Mouse (Mus musculus): ENCODE results near the gene Gli3. TPM values are rescaled to one million over a fixed set of nuclear protein-coding genes. Genes with fewer than 3 reads are reported as not detected.

Gene Gli3
- polyA plus RNA-seq, 1 experiment from 2014 or later, result 19.4 TPM

- Histone ChIP-seq H3K27me3 (ENCODE audit: control insufficient read depth, insufficient read depth, low read length) (no peaks in the 10 kb centered on the region), H3K9ac (ENCODE audit: low read depth, low read length) (no peak overlapping the region), H3K9me3 (ENCODE audit: control insufficient read depth, low read length) (no peaks in the 10 kb centered on the region), H3K4me1 (ENCODE audit: control insufficient read depth, insufficient read depth, low read length) (peaks cover 9% of the 10 kb centered on the region; the same call in 1 of the 2 replicates), H3K4me2 (replicated peaks; ENCODE audit: low read depth, low read length) (no peak overlapping the region), H3K36me3 (ENCODE audit: control insufficient read depth, insufficient read depth, low read length) (peaks cover 2% of the 10 kb centered on the region; the same call in 1 of the 2 replicates), H3K4me3 (ENCODE audit: low read length) (no peak overlapping the region), H3K27ac (ENCODE audit: low read depth, low read length) (no peak overlapping the region)
- ATAC-seq (ENCODE audit: low FRiP score, low TSS enrichment), result no peak
- 57% methylated on average over 2 of the region's 2 CpGs for WGBS
Measured at GRCm38 (mm10) chr13:15474393-15474792, 11.4 kb downstream of the Gli3 start.

GRCm38 (mm10) chr13:15486033-15486891, 23.2 kb downstream of the Gli3 start:
- no peak overlapping the region for H3K27ac ChIP-seq (ENCODE audit: low read depth, low read length)
- H3K4me3 ChIP-seq (ENCODE audit: low read length), result no peak overlapping the region
- H3K9me3 ChIP-seq (ENCODE audit: control insufficient read depth, low read length), result no peaks in the 10 kb centered on the region
- ATAC-seq (ENCODE audit: low FRiP score, low TSS enrichment), result no peak
- H3K4me2 ChIP-seq (replicated peaks; ENCODE audit: low read depth, low read length), result no peak overlapping the region
- no peak overlapping the region for H3K9ac ChIP-seq (ENCODE audit: low read depth, low read length)
- no peaks in the 10 kb centered on the region; the same call in 1 of the 2 replicates for H3K36me3 ChIP-seq (ENCODE audit: control insufficient read depth, insufficient read depth, low read length)
- no peaks in the 10 kb centered on the region for H3K27me3 ChIP-seq (ENCODE audit: control insufficient read depth, insufficient read depth, low read length)
- 67% methylated on average over 14 of the region's 14 CpGs for WGBS
- no peaks in the 10 kb centered on the region for H3K4me1 ChIP-seq (ENCODE audit: control insufficient read depth, insufficient read depth, low read length)

- no peak overlapping the region for H3K27ac ChIP-seq (ENCODE audit: low read depth, low read length)
- H3K27me3 ChIP-seq (ENCODE audit: control insufficient read depth, insufficient read depth, low read length), result no peaks in the 10 kb centered on the region
- 19% methylated on average over 7 of the region's 7 CpGs for WGBS
- no peak overlapping the region for H3K9ac ChIP-seq (ENCODE audit: low read depth, low read length)
- H3K4me2 ChIP-seq (replicated peaks; ENCODE audit: low read depth, low read length), result no peak overlapping the region
- H3K9me3 ChIP-seq (ENCODE audit: control insufficient read depth, low read length), result no peaks in the 10 kb centered on the region
- H3K36me3 ChIP-seq (ENCODE audit: control insufficient read depth, insufficient read depth, low read length), result no peaks in the 10 kb centered on the region; the same call in 1 of the 2 replicates
- ATAC-seq (ENCODE audit: low FRiP score, low TSS enrichment), result no peak
- H3K4me1 ChIP-seq (ENCODE audit: control insufficient read depth, insufficient read depth, low read length), result no peaks in the 10 kb centered on the region
- no peak overlapping the region for H3K4me3 ChIP-seq (ENCODE audit: low read length)
Measured at GRCm38 (mm10) chr13:15487334-15487733, 24.3 kb downstream of the Gli3 start.

GRCm38 (mm10) chr13:15488065-15488464, 25.0 kb downstream of the Gli3 start:
- no peak overlapping the region for H3K4me2 ChIP-seq (replicated peaks; ENCODE audit: low read depth, low read length)
- no peak for ATAC-seq (ENCODE audit: low FRiP score, low TSS enrichment)
- 41% methylated on average over 1 of the region's 1 CpGs for WGBS
- H3K36me3 ChIP-seq (ENCODE audit: control insufficient read depth, insufficient read depth, low read length), result no peaks in the 10 kb centered on the region
- H3K4me3 ChIP-seq (ENCODE audit: low read length), result no peak overlapping the region
- H3K9ac ChIP-seq (ENCODE audit: low read depth, low read length), result no peak overlapping the region
- no peaks in the 10 kb centered on the region for H3K9me3 ChIP-seq (ENCODE audit: control insufficient read depth, low read length)
- no peaks in the 10 kb centered on the region for H3K4me1 ChIP-seq (ENCODE audit: control insufficient read depth, insufficient read depth, low read length)
- H3K27ac ChIP-seq (ENCODE audit: low read depth, low read length), result no peak overlapping the region
- no peaks in the 10 kb centered on the region for H3K27me3 ChIP-seq (ENCODE audit: control insufficient read depth, insufficient read depth, low read length)

GRCm38 (mm10) chr13:15495820-15496219, 32.8 kb downstream of the Gli3 start:
- no peak for ATAC-seq (ENCODE audit: low FRiP score, low TSS enrichment)
- no peaks in the 10 kb centered on the region for H3K4me1 ChIP-seq (ENCODE audit: control insufficient read depth, insufficient read depth, low read length)
- no peaks in the 10 kb centered on the region for H3K9me3 ChIP-seq (ENCODE audit: control insufficient read depth, low read length)
- WGBS, result 88% methylated on average over 4 of the region's 4 CpGs
- no peak overlapping the region for H3K4me2 ChIP-seq (replicated peaks; ENCODE audit: low read depth, low read length)
- no peak overlapping the region for H3K27ac ChIP-seq (ENCODE audit: low read depth, low read length)
- no peaks in the 10 kb centered on the region for H3K27me3 ChIP-seq (ENCODE audit: control insufficient read depth, insufficient read depth, low read length)
- no peak overlapping the region for H3K9ac ChIP-seq (ENCODE audit: low read depth, low read length)
- H3K4me3 ChIP-seq (ENCODE audit: low read length), result no peak overlapping the region
- H3K36me3 ChIP-seq (ENCODE audit: control insufficient read depth, insufficient read depth, low read length), result no peaks in the 10 kb centered on the region

- Histone ChIP-seq H3K36me3 (ENCODE audit: control insufficient read depth, insufficient read depth, low read length) (no peaks in the 10 kb centered on the region), H3K27me3 (ENCODE audit: control insufficient read depth, insufficient read depth, low read length) (no peaks in the 10 kb centered on the region), H3K9me3 (ENCODE audit: control insufficient read depth, low read length) (no peaks in the 10 kb centered on the region), H3K27ac (ENCODE audit: low read depth, low read length) (no peak overlapping the region), H3K4me1 (ENCODE audit: control insufficient read depth, insufficient read depth, low read length) (no peaks in the 10 kb centered on the region), H3K4me3 (ENCODE audit: low read length) (no peak overlapping the region), H3K9ac (ENCODE audit: low read depth, low read length) (no peak overlapping the region), H3K4me2 (replicated peaks; ENCODE audit: low read depth, low read length) (no peak overlapping the region)
- no peak for ATAC-seq (ENCODE audit: low FRiP score, low TSS enrichment)
- 83% methylated on average over 4 of the region's 4 CpGs for WGBS
Measured at GRCm38 (mm10) chr13:15498338-15498737, 35.3 kb downstream of the Gli3 start.

GRCm38 (mm10) chr13:15510925-15511324, 47.9 kb downstream of the Gli3 start:
- Histone ChIP-seq H3K4me1 (ENCODE audit: control insufficient read depth, insufficient read depth, low read length) (no peaks in the 10 kb centered on the region), H3K27me3 (ENCODE audit: control insufficient read depth, insufficient read depth, low read length) (no peaks in the 10 kb centered on the region), H3K9ac (ENCODE audit: low read depth, low read length) (no peak overlapping the region), H3K9me3 (ENCODE audit: control insufficient read depth, low read length) (no peaks in the 10 kb centered on the region), H3K27ac (ENCODE audit: low read depth, low read length) (no peak overlapping the region), H3K36me3 (ENCODE audit: control insufficient read depth, insufficient read depth, low read length) (no peaks in the 10 kb centered on the region), H3K4me3 (ENCODE audit: low read length) (no peak overlapping the region), H3K4me2 (replicated peaks; ENCODE audit: low read depth, low read length) (no peak overlapping the region)
- no peak for ATAC-seq (ENCODE audit: low FRiP score, low TSS enrichment)

GRCm38 (mm10) chr13:15513114-15513513, 50.1 kb downstream of the Gli3 start:
- Histone ChIP-seq H3K9ac (ENCODE audit: low read depth, low read length) (no peak overlapping the region), H3K36me3 (ENCODE audit: control insufficient read depth, insufficient read depth, low read length) (no peaks in the 10 kb centered on the region), H3K27me3 (ENCODE audit: control insufficient read depth, insufficient read depth, low read length) (no peaks in the 10 kb centered on the region), H3K4me2 (replicated peaks; ENCODE audit: low read depth, low read length) (no peak overlapping the region), H3K4me3 (ENCODE audit: low read length) (no peak overlapping the region), H3K27ac (ENCODE audit: low read depth, low read length) (no peak overlapping the region), H3K9me3 (ENCODE audit: control insufficient read depth, low read length) (no peaks in the 10 kb centered on the region), H3K4me1 (ENCODE audit: control insufficient read depth, insufficient read depth, low read length) (no peaks in the 10 kb centered on the region; the same call in 1 of the 2 replicates)
- no peak for ATAC-seq (ENCODE audit: low FRiP score, low TSS enrichment)
- WGBS, result 88% methylated on average over 5 of the region's 5 CpGs

- Histone ChIP-seq H3K4me1 (ENCODE audit: control insufficient read depth, insufficient read depth, low read length) (no peaks in the 10 kb centered on the region; the same call in 1 of the 2 replicates), H3K9me3 (ENCODE audit: control insufficient read depth, low read length) (no peaks in the 10 kb centered on the region), H3K4me3 (ENCODE audit: low read length) (no peak overlapping the region), H3K27me3 (ENCODE audit: control insufficient read depth, insufficient read depth, low read length) (no peaks in the 10 kb centered on the region), H3K9ac (ENCODE audit: low read depth, low read length) (no peak overlapping the region), H3K4me2 (replicated peaks; ENCODE audit: low read depth, low read length) (no peak overlapping the region), H3K27ac (ENCODE audit: low read depth, low read length) (no peak overlapping the region), H3K36me3 (ENCODE audit: control insufficient read depth, insufficient read depth, low read length) (no peaks in the 10 kb centered on the region)
- no peak for ATAC-seq (ENCODE audit: low FRiP score, low TSS enrichment)
- 83% methylated on average over 8 of the region's 8 CpGs for WGBS
Measured at GRCm38 (mm10) chr13:15514082-15514481, 51.0 kb downstream of the Gli3 start.
